8 mouse cellular contexts compared by ENCODE assay signal in genomic region chr7:118993597-118994230, GRCm38 (mm10). TPM values are rescaled to one million over a fixed set of nuclear protein-coding genes. Genes with fewer than 3 reads are reported as not detected.
DNase-seq lines count a peak whose midpoint lies in the region; ATAC-seq and TF ChIP-seq lines count a peak whose summit lies in the region.

No protein-coding gene starts in this region.

- no peaks in the 10 kb centered on the region for H3K9me3 ChIP-seq in heart, embryonic 13.5 days
- H3K9me3 ChIP-seq in liver, embryonic 14.5 days (ENCODE audit: control insufficient read depth, low read length), result no peaks in the 10 kb centered on the region

- H3K27ac ChIP-seq in heart, embryonic 13.5 days (replicated peaks), result no peak overlapping the region
- no peak overlapping the region for H3K27ac ChIP-seq in liver, embryonic 14.5 days

- peaks cover 48% of the 10 kb centered on the region for H3K4me1 ChIP-seq in heart, embryonic 13.5 days
- H3K4me1 ChIP-seq in liver, embryonic 14.5 days (replicated peaks; ENCODE audit: control insufficient read depth in 2 of 2, insufficient read depth in 2 of 2, low read length in 1 of 2), result peaks cover 0 to 8% of the 10 kb centered on the region in 2 experiments; a peak in 2 of 4 replicates

- H3K4me2 ChIP-seq in heart, embryonic 13.5 days, result peak overlapping the region; percentile 95
- peak overlapping the region; percentile 60 for H3K4me2 ChIP-seq in liver, embryonic 14.5 days (ENCODE audit: low read depth)

- peak; percentile 53 to 83 for DNase-seq in adrenal gland, adult (ENCODE audit: inconsistent age in 2 of 2, low spot score in 1 of 2)
- DNase-seq in adrenal gland, postnatal 14 days, result no peak
- peak; percentile 30 for DNase-seq in ovary, postnatal 36 days (ENCODE audit: low spot score)
- no peak for DNase-seq in ovary, postnatal 10 days (ENCODE audit: low spot score)
- no peak for DNase-seq in liver, embryonic 14.5 days (ENCODE audit: low read depth in 3 of 3, low spot score in 3 of 3)

- H3K36me3 ChIP-seq in heart, embryonic 13.5 days, result no peaks in the 10 kb centered on the region
- no peaks in the 10 kb centered on the region for H3K36me3 ChIP-seq in liver, embryonic 14.5 days (replicated peaks; ENCODE audit: control insufficient read depth, insufficient read depth, low read depth)

- no peak for TF ChIP-seq EP300 in liver, embryonic 14.5 days (IDR thresholded peaks at IDR 0.05; ENCODE audit: low read depth)

- H3K9ac ChIP-seq in heart, embryonic 13.5 days, result peak overlapping the region; percentile 88
- H3K9ac ChIP-seq in liver, embryonic 14.5 days (replicated peaks), result no peak overlapping the region

- no peak for TF ChIP-seq CTCF in liver, embryonic 14.5 days (IDR thresholded peaks at IDR 0.05; ENCODE audit: low read depth)

- H3K4me3 ChIP-seq in heart, embryonic 13.5 days, result peak overlapping the region; percentile 73
- H3K4me3 ChIP-seq in liver, embryonic 14.5 days (ENCODE audit: insufficient read depth in 1 of 2, low read depth in 2 of 2, low read length in 2 of 2), result peak overlapping the region; percentile 22 to 44; a peak in 3 of 4 replicates

- 1% methylated on average over 26 of the region's 26 CpGs for WGBS in heart, embryonic 13.5 days
- 2% methylated on average over 26 of the region's 26 CpGs for WGBS in liver, embryonic 14.5 days (ENCODE audit: insufficient replicate concordance)

- no peak for ATAC-seq in heart, embryonic 13.5 days (ENCODE audit: extremely low read depth, insufficient number of reproducible peaks, low FRiP score, low TSS enrichment)
- ATAC-seq in liver, embryonic 14.5 days (ENCODE audit: insufficient read depth), result no peak
- ATAC-seq in megakaryocyte progenitor cell, adult 5-6 weeks (replicated peaks; ENCODE audit: poor library complexity), result no peak
- ATAC-seq in erythroid progenitor cell, adult 5-6 weeks (replicated peaks; ENCODE audit: low FRiP score, poor library complexity, severe bottlenecking), result no peak

- peaks cover 21% of the 10 kb centered on the region for H3K27me3 ChIP-seq in heart, embryonic 13.5 days (replicated peaks)
- H3K27me3 ChIP-seq in liver, embryonic 14.5 days (ENCODE audit: control insufficient read depth, insufficient read depth, low read length), result peaks cover 29% of the 10 kb centered on the region

RNA-seq across cellular contexts. Expression of gene Gprc5b, which starts 1.3 kb away (rescaled TPM):
- total RNA-seq in adrenal gland, postnatal 14 days (2021), result 80.7 and 91.7 TPM in 2 replicates
- 3.5 and 4.2 TPM in 2 replicates for polyA plus RNA-seq in heart, embryonic 13.5 days (2015; fragmentation: Nextera tagmentation; extraction: Ambion mirVana)
- 0.47 and 0.76 TPM in 2 replicates for polyA plus RNA-seq in liver, embryonic 14.5 days (2012; rRNA removed)
- 0.30 and 0.58 TPM in 2 replicates for polyA plus RNA-seq in liver, embryonic 14.5 days (2014; fragmentation: Nextera tagmentation; extraction: Ambion mirVana)
- total RNA-seq in megakaryocyte progenitor cell, adult 5-6 weeks (2015), result 0.71 and 3.3 TPM in 2 replicates
- total RNA-seq in megakaryocyte progenitor cell, adult 5-6 weeks (2017), result 0.47 and 1.2 TPM in 2 replicates
- total RNA-seq in erythroid progenitor cell, adult 5-6 weeks (2015; ENCODE audit: low replicate concordance), result not detected in 2 replicates
- total RNA-seq in erythroid progenitor cell, adult 5-6 weeks (2017; ENCODE audit: low replicate concordance), result 0.08 TPM in 1 of 2 replicates, not detected in the other

Comparison
In these comparisons a context has a peak if more than half of its experiments do, and no peak if none do; other contexts are left out.
1. DNase-seq: peak in adrenal gland, adult (2 of 2) and ovary, postnatal 36 days (single experiment); none in adrenal gland, postnatal 14 days (single experiment), ovary, postnatal 10 days (single experiment) and liver, embryonic 14.5 days (0 of 3).
2. RNA of gene Gprc5b, which starts 1.3 kb away (total RNA-seq): 80.7 to 91.7 TPM in adrenal gland, postnatal 14 days; 0.47 to 3.3 TPM in megakaryocyte progenitor cell, adult 5-6 weeks and 0.08 TPM in erythroid progenitor cell, adult 5-6 weeks; every median in the first group is over 10 times any median in the second.